Mouse (Mus musculus) kidney, postnatal 4 days (tissue): Measurements from ENCODE around the gene Rnf220.

Source experiments
- DNase-seq, 2 experiments: peaks; one replicate each; pipeline ENCODE4 v3.0.0; 2021; ENCODE audit warnings: mixed read lengths in 2 of 2

The Rnf220 gene

DNA sequence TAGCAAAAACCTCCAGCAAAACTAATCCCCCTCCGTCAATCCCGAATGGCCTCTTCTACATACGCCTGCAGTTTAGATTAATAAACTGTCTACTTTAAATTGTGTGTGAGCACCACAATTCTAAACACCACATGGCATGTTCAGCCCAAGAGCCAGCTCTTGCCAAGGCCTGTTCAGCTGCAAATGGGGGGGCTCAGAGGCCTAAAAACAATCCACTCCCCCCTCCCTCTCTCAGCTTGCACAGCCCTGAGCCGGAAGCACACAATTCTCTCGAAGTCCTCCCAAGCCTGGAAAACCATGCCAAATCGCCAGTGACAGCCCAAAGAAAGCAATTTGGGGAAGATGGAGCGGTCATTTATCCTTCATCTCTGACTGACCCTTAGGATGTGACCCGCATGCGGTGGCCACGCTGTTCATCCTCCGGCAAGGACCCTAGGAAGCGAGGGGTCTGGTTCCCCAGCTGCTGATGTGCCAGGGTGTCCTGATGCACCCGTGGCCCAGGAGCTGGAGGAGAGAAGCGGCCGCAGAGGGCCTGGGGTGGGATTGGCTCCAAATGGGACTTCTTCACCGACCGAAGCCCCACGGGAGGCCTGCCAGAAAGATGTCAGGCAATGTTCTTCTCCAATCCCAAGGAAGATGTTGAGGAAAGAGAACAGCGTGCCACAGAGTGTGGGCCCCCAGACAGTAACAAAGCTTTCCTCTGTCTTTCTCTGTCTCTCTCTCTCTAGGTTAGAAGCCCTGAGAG, 199.8 kb downstream of the Rnf220 start:
- DNase-seq = no peak

DNA sequence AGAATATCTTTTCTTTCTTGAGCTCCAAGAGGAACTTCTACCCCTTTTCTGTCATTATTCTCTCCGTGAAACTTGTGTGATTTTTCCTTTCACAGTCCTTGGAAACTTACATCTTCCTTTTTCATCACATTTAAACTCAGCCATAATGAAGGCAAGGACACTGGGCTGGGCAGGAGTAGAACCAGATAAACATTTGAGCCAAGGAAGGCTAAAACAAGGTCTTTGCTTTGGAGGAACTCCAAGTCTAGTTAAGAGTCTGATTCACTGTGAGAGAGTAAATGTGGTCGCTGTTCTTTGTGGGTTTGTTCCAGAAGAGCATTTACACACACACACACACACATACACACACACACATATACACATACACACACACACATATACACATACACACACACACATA, 205.2 kb downstream of the Rnf220 start:
- DNase-seq = no peak

DNA sequence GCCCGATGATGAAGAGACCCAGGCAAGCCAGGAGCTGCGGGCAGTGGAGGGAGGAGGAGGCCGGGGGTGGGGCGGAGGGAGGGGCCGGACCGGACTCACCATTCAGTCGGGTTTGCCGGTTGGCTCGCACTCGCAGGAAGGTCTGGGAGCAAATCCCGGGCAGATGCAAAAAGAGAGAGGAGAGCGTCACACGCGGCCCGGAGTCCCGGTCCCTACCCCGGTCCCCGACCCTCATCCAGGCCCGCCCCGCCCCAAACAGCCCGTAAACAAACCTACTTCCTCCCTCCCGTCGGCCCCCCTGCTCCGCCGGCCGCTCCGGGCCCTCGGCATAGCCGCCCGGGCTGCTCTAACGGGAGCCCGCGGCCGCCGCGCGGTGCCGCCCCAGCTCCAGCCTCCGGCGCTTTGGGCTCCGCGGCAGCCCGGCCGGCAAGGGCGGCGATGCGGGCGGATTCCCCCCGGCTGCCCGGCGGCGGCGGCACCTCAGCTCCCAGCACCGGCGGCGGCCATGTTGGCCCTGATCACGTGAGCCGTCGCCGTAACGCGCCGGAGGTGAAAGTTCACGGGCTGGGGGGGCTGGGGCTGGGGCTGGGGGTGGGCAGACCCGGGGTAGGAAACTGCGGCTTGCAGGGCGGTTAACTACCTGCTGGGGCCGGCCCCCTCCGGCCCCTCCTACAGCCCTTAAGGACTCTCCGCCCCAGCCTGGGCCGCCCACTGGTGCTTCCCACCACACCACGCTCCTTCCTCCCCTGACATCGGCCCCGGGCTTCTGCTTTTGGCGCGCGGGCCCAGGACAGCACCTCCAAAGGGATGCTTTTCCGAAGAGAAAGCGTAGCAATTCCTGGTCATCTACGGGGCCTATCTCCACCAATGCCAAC, 207.7 kb downstream of the Rnf220 start:
- DNase-seq = peak; percentile 83 to 92

DNA sequence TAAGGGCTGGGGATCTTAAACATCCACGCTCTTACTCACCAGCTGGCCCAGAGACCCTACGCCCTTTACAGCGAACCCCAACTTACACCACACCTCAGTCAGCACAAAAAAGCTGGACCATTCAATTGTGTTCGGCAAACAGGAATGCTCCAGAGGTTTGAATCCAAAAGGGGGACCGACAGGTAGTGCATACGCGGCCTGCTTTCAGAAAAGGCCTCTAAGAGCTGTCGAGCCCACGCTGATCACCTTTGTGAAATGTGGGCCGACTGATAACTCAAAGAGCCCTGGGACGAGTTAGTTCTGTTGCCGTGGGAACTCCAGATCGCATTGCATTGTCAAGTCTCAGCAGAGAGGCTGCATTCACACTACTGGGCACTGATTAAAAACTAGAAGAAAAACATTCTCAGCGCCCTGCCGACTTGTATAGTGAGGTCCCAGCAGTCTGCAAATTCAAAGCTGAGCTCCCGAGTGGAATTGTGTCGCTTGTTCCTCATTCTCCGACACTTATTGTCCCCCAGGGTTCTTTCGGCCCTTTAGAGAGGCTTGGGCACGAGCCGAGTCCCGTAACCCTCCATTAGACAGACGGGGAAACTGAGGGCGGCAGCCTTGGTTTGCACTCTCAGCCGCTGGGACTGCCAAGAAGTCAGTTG, 208.4 kb downstream of the Rnf220 start:
- DNase-seq = no peak

DNA sequence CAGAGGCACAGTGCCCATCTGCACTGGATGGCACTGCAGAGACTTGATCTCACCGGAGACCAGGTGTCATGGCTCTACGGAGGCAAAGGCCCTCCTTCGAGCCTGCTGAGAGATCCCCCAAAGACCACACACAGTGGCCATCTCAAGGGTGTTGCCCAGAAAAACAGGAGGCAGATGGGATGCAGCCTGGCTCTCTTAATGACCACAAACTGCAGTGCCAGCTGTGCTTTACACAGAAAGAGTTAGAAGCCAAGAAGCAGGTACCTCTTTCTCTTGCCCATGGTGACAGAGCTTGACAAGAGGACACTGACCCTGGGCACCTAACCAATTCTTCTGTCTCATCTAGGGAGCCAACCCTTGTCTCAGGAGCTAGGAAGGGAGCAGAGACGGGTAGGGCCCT, 212.5 kb downstream of the Rnf220 start:
- no peak for DNase-seq

DNA sequence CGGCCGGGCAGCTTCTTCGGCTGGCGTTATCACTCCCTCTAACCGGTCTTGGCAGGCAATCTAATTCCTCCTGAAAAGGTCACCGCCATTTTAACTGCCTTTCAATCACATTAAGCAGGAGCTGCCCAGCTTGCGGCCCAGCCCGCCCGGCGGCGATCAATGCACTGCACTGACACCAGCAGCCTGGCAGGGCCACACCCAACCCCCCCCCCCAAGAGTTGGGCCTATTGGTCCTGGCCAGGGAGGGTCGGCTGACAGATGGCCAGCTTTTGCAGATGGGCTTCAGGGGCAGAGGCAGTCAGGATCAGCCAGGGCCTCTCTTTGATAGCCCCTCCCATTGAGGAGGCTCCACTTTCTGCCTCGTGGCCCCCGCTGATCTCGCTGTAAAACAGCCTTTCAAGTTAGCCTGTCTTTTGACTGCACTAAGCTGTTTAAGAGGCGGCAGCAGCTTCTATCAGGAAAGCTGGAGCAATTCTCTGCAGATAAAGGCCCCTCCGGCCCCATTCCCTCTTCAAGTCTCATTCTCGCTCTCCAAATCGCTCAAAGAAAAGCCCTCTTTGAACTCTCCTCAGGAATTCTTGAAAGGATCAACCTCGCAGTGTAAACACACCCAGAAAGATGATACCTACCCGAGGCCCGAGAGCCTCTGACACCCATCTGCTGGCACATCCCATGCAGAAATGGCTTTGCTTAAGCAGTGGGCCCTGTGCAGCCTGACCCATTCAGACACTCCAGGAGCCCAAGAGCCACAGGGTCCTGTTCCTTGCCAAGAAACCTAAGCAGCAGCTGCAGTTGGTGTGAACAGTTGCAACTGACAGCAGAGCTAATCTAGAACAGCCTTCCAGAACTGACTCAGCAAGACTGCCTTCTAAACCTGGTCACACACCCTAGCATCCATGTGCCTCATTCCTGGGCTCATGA, 213.3 kb downstream of the Rnf220 start:
- no peak for DNase-seq

DNA sequence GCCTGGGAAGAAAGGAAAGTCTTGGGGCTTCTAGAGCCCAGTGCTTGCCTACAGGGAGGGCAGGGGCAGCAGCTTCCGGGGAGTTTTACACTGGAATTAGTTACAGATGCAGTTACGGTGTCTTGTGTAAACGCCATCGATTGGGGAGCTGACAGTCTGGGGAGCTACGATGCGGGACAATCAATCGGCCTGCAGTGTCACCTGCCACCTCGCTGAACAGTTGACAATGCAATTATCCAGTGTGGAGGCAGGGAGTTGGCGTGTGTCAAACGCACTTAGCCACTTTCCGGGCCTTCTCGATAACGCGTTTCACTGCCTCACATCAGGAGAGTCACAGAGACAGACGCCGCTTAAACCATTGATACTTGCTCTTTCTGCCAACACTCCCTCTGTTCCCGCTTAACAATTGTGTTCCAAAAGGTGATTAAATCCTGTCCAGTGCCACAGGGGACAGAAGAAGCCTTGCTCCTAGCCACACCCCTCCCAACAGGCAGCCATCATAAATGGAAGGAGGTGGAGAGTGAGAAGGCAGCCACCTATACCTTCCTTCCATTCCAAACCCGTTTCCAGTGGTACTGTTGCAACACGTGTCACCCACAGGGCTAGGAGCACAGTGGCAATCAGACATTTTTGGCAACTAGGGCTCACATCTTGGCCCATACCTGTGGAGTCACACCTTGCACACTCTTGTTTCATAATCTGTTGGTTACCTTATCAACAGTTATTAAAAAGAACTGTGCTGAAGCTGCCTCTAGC, 215.6 kb downstream of the Rnf220 start:
- no peak for DNase-seq

DNA sequence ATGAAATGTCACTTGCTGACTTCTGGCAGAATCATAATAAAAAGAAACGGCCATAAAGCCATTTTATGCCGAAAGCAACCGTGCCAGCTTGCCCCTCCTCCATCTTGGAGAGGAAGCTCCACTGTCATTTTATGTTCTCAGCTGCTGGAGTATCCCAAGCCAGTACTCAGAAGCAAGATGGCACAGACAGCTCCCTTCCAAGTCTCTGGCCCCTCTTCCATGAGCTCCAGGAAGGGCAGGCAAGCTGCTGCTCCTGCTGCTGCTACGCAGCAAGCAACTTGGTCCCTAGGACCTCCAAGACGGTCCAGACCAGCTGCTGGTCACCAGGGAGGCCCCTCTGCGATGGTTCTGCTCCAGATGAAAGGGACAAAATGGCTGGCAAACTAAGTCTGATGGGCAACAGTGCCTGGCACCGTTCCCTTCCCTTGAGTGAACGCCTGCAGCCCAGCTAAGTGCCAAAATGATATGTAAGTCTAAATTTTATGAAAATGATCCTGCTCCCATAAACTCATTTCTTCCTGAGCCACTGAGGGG, 216.4 kb downstream of the Rnf220 start:
- no peak for DNase-seq

DNA sequence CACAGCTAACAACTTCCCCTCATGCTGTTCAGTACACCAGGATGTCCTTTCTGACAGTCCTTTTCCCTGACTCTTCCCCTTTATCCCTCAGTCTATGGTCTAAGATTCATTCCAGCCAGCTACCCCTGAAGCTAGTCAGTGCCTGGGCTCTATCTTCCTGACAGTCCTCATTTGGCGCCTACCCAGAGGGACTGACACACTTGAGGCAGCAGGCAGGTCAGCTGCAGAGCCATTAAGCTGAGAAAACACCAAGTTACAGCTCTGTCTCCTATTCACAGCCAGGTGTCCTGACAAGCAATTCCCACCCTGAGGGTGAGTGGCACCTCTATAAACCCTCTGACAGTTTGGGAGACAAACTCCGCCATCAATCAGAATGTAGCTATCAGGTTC, 217.6 kb downstream of the Rnf220 start:
- DNase-seq = no peak

DNA sequence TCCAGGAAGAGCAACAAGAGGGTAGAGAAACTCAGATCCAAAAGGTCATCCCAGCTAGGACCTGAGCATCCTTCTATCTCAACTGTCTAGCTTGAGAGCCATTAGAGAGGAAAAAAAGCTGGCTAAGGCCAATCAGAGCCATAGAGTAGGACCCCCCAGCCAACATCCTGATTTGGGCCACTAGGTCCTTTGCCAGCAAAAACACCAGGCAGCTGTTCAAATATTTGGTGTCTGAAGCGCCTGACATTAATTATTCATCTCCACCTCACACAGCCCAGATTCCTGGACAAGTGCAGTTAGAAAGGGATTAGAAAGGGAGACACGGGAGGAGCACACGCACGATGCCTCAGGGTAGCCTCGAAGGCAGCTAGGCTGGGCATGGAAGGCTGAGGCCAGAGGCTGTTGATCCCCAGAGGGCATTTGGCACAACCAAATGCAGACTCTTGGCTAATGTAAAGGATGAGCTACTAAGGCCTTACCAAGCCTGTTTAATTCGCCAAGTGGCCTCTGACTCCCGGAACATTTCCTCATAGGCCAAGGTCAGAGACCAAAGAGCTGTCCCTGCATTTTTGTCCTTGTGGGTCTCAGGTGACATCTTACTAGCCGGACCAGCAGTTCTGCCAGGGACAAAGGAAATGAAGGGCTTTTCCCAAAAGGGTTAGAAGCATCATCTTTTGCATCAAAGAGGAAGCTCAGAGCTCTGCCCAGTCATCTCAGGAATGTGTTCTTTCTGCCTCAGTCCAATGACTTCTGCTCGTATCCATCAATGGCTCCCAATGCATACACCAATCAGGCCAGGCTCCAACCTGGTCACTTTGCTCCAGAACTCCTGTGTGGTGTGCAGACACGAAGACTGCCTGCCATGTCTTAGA, 218.2 kb downstream of the Rnf220 start:
- no peak for DNase-seq

DNA sequence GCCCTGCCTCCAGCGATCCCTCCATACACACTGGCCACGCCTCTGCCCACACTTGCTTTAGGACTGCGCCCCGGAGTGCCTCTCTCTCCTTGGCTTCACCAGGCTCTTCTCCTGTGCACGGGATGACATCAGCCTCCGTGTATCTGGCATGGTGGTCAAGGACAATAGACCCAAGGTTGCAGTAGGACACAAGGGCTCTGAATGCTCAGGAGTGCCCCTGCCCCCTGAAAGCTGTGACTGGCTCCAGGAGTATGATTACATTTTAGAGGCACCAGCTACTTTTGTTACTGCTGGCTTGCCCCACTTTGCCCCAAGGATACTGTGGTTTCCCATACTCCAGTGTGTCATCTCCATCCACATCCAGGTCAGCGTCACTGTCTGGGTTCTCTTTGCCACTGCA, 219.2 kb downstream of the Rnf220 start:
- DNase-seq = no peak

DNA sequence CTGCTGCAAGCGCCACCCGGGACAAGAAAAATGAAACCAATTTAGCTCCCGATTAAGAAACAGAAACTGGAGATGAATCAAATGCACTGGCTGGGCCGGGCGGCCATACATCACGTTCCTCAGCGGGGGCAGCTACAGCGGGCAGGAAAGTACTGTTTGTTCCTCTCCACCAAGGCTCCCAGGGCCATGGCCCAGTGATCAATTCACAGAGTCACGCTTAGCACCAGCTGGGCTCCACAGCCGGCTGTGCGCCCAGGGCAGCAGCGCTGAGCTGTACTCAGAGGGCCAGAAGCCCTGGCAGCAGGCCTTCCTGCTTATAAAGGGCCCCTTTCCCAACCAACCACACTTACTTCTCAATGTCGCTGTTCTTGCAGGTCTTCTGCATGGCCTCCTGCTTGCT, 219.8 kb downstream of the Rnf220 start:
- DNase-seq = peak in 1 of 2 experiments; percentile 54

DNA sequence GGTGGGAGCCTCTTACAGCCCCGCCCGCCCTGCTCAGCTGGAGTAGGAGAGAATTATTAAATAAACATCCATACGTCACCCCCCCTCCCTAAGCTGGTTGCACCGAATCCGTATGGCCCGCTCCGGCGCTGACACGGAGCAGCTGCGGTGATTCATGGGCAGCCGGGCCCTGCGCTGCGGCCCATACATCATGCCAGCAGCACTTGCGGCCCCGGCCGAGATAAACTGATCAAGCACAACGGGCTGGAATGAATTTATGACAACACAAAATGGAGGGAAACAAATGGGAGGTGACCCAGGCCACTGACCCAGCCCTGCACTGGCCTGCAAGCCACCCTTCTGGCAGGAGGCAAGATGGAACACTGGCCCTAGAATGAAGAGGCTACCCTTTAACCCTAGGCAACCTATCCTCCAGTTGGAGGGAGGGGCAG, 220.6 kb downstream of the Rnf220 start:
- DNase-seq = peak; percentile 48 to 64

DNA sequence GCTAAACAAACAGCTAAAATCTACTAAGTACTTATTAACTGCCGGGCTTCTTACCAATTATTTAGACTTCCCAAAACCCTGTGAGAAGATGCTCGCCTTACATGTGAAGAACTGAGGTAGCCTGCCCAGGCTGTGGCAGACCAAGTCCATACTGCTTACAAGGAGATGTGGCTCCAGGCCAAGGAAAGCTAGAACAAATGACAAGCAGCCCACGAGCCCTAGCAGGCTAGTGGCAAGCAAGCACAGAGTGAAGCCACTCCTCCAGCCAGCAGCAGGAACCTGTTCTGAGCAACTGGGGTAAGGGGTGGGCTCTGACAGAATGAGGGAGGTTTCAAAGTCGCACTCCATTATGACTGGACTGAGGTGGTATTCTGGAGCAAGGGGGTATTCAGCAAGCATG, 222.1 kb downstream of the Rnf220 start:
- DNase-seq = no peak

DNA sequence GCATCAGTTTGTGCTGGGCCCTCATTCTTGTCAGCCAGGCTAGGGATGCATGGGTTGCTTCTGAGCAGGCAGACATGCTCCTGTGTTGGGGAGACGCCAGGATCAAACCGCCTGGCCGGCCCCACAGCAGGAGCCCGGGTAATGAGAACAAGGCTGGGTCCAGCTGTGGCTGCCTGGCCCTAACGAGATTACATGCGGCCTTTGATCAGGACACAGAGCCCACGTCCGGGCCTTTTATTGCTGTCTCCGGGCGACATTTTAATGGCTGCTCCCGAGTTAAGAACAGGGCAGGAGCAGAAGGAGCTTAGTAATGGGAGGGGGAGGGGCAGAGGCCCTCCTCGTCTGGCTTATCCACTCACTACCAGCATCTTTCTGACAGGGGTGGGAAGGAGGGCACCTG, 224.4 kb downstream of the Rnf220 start:
- DNase-seq = peak in 1 of 2 experiments; percentile 42

DNA sequence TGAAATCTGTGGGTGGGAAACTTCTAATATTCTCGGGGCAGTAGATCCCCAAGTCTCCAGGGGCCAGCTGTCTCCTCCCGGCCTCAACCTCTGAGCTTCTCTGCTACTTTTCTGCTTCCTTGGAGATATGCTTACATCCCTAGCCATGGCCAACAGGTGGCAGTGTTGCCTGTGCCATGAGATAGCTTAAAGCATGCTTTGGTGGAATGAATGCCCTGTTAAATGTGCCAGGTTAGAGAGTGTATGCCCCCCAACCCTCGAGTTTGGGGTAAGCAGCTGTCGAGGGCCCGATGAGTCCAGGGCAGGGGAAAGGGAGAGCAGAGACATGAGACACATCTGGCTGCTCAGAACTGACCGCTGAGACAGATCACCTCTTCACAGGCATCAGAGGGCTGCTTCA, 226.6 kb downstream of the Rnf220 start:
- peak; percentile 90 to 91 for DNase-seq

DNA sequence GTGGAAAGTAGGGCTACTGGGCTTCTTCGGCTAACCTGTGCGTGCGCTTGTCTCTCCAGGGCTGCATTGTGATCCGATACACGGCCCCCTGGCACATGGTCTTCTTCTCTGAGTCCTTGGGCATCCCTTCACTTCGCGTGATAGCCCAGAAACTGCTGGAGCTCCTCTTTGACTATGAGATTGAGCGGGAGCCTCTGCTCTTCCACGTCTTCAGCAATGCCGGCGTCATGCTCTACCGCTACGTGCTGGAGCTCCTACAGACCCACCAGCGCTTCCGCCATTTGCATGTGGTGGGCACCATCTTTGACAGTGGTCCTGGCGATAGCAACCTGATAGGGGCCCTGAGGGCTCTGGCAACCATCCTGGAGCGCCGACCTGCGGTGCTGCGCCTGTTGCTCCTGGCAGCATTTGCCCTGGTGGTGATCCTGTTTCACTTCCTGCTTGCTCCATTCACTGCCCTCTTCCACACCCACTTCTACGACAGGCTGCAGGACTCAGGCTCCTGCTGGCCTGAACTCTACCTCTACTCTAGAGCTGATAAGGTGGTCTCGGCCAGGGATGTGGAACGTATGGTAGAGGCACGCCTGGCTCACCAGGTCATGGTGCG, 228.9 kb downstream of the Rnf220 start:
- DNase-seq = no peak

DNA sequence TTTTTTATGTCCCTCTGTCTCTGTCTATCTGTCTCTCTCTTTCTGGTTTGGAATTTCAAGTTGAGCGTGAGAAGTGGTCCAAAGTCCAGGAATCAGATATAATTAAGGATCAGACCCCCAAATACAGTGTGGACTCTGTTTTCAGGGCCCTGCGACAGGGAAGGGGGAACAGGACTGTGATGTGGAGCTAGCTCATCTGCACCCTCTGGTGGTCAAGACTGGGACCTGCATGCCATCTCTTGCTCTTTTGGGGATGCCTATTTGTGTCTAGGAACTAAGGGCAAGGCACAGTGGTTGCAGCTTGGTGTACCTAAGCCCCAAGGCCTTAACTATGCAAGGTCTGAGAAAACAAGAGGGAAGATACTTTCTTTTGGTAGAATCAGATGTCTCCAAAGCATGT, 229.6 kb downstream of the Rnf220 start:
- peak; percentile 87 to 88 for DNase-seq

DNA sequence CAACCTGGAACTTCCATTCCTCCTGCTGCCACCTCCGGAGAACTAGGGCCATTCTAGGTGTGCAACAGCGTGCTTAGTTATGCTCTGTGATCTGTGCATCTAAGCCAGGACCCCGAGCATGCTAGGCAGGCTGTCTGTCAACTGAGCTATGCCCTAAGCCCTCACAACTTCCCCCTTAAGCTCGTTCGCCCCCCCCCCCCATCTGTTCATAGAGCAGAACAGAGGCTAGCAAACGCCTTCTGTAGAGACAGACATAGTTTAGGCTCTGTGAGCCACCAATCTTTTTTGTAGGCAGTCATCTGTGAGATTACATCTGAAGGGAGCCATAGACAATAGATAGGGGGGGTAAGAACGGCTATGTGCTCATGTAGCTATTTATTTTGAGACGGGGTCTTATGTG, 233.9 kb downstream of the Rnf220 start:
- DNase-seq = peak in 1 of 2 experiments; percentile 1
